Mouse (Mus musculus) erythroblast, embryonic 14.5 days (primary cell): ENCODE results near the gene Prdx3.

Experiments used
- GATA1 ChIP-seq: IDR thresholded peaks from 2 replicates; pipeline ENCODE4 v1.6.1; 2012; ENCODE audit warnings: low read length, inconsistent platforms, mixed read lengths
- TAL1 ChIP-seq: IDR thresholded peaks from 3 replicates; pipeline ENCODE4 v1.6.1; 2012; ENCODE audit warnings: low read length, inconsistent platforms, mixed read lengths

DNA sequence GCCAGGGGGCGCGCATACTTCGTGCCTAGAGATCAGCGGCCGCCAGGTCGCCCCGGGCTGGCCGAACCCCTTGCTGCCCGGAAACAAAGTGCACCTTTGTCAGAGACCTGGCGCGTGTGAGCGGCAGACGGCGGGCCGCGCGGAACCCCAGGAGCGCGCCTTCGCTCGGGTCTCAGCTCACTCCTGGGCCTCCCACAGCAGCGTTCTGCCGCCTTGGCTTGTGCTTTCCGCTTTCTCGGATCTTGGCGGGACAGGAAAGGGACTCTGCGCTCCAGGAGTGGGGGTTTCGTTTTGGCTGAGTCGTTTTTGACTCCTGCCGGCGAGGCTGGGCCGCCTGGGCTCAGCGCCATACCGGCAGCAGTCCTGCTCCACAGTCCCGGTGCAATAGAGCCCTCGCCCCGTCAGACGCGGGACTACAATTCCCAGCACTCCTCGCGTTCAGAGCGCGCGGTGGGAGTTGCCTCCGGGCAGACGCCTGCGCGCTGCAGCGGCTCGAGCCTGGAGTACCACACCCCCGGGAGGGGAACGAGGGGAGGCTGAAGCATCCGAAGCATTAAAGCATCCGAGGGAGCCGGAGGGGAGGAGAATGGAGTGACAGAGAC lies 15.5 kb upstream of the Prdx3 start, which contains the start of gene Grk5:
- no peak for TF ChIP-seq GATA1
- TF ChIP-seq TAL1: no peak
